7 mouse cellular contexts compared by ENCODE assay signal in the genomic region with DNA sequence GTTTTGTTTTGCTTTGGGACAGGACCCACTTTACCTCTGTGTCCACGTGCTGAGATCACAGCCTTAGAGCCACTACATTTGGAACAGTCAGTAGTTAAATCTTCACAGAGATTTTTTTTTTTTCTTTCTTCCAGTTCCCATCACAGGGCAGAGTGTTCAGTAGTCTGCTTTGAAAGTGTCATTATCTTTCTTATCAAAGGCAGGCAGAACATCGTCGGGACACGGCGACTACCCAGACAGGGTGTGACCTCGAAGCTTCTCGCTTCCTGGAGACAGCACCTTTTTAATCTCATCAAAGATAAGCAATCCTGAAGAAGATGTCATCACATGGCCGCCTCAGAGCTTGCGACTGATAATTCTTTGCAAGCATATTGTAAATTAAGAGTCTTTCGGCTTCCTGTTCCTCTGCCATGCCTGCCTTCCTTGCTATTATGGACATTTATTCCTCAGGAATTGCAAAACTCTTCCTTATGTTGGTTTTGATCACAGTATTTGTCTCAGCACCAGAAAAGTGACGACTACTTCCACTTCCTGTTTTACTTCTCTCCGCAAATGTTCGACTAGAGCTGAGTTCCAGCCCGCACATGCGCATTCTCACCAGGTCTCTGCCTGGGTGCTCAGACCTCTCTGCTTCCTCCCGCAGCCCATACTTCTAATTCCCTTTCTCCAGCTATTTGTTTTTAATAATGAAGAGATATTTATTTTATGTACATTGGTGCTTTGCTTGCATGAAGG. TPM values are rescaled to one million over a fixed set of nuclear protein-coding genes. Genes with fewer than 3 reads are reported as not detected.
DNase-seq lines count a peak whose midpoint lies in the region.

No protein-coding gene starts in this region.

- peak; percentile 82 for DNase-seq in MEL-GATA-1-ER (ENCODE audit: extremely low read depth, low read depth)
- DNase-seq in heart, adult 9 months (ENCODE audit: low spot score in 2 of 2): peak; percentile 33 to 54
- DNase-seq in lung, adult 18-20 months: peak; percentile 48 to 51
- peak; percentile 76 for DNase-seq in splenic B cell, adult 2 months (ENCODE audit: low read depth, low spot score)
- DNase-seq in adrenal gland, postnatal 14 days: no peak
- no peak for DNase-seq in adrenal gland, adult 8-10 months
- no peak for DNase-seq in layer of hippocampus, postnatal 36 days

- H3K27me3 ChIP-seq in splenic B cell, adult 2 months (ENCODE audit: control insufficient read depth, insufficient read depth, low read length, poor library complexity, severe bottlenecking): no peaks in the 10 kb centered on the region

- no peaks in the 10 kb centered on the region for H3K36me3 ChIP-seq in splenic B cell, adult 2 months (ENCODE audit: control insufficient read depth, insufficient read depth, low read length, poor library complexity, severe bottlenecking)

RNA-seq across cellular contexts. Expression of a gene that starts 13.3 kb away (rescaled TPM):
- not detected in 2 replicates for total RNA-seq in adrenal gland, postnatal 14 days (2021)
- not detected for total RNA-seq in adrenal gland, adult 8-10 months (2022)
- total RNA-seq in layer of hippocampus, postnatal 36 days (2021): not detected

RNA-seq across cellular contexts. Expression of a gene that starts 16.6 kb away (rescaled TPM):
- total RNA-seq in adrenal gland, postnatal 14 days (2021): not detected in 2 replicates
- not detected for total RNA-seq in adrenal gland, adult 8-10 months (2022)
- total RNA-seq in layer of hippocampus, postnatal 36 days (2021): not detected

RNA-seq across cellular contexts. Expression of a gene that starts 18.0 kb away (rescaled TPM):
- not detected in 2 replicates for total RNA-seq in adrenal gland, postnatal 14 days (2021)
- total RNA-seq in adrenal gland, adult 8-10 months (2022): under 1 TPM in 2 of 4 experiments, not detected in 2; 0.09 to 0.22 TPM
- total RNA-seq in layer of hippocampus, postnatal 36 days (2021): 1 to 10 TPM in 1 of 2 experiments, under 1 TPM in 1; 0.52 to 1.0 TPM

Comparison
In these comparisons a context has a peak if more than half of its experiments do, and no peak if none do; other contexts are left out.
1. DNase-seq: peak in MEL-GATA-1-ER (single experiment), heart, adult 9 months (2 of 2), lung, adult 18-20 months (2 of 2) and splenic B cell, adult 2 months (single experiment); none in adrenal gland, postnatal 14 days (single experiment), adrenal gland, adult 8-10 months (single experiment) and layer of hippocampus, postnatal 36 days (0 of 2).